Mouse (Mus musculus): Measurements from ENCODE around the gene Gm42517.

DNA sequence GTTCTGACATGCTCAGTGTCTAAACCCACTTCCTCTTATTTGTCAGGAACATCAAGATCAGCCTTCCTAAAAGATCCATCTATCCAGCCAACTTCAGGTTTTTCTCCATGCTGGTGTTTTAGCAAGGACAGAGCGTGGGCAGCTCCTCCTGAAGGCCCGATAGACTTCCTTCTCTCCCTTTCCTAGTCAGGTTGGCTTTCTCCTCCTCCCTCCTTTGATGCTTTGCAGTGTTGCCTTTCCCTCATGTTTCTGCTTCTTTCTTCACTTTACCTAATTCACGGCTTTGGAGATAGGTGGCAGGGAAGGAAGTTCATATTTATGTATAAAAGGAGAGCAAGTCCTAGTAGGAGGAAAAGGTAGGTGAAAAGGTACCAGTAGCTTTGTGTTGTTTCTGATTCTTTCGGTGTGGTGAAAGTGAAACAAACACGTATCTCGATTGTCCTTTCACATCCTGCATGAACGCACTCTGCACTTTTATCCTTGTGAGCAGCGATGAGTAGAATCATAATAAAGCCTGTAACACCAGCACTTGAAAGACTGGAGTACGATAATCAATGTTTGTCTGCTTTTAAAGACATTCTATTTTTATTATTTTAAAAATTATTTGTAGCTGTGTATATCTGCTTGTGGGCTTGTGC is 18.1 kb downstream of the Gm42517 start:
- TF ChIP-seq CTCF (IDR thresholded peaks at IDR 0.05) (no peak), POLR2A (IDR thresholded peaks at IDR 0.05; ENCODE audit: insufficient read depth, low read depth, low read length) (no peak)

Data from heart, adult 2 months (tissue).